Mouse (Mus musculus): Measurements from ENCODE around the gene Pcnx.

DNA sequence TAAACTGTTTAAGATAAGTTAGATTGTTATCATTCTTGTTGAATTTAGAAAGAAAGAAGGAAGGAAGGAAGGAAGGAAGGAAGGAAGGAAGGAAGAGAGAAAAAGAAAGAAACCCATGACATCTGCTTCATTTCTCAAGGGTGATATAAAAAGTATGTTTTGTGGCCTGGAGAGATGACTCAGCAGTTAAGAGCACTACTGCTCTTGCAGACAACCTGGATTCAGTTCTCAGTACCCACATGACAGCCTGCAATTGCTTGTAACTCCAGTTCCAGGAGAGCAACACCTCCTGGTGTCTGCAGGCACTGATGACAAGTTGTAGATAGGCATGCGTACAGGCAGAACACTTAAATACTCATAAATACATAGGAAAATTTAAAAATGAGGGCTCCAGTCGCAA is 105.6 kb downstream of the Pcnx start:
- TF ChIP-seq CTCF (IDR thresholded peaks at IDR 0.05; ENCODE audit: low read depth), result no peak
- no peak for TF ChIP-seq EP300 (optimal IDR thresholded peaks at IDR 0.05)

All from stomach, postnatal 0 days (tissue).